Comparison of ENCODE assay signal across 8 mouse cellular contexts in the genomic region with DNA sequence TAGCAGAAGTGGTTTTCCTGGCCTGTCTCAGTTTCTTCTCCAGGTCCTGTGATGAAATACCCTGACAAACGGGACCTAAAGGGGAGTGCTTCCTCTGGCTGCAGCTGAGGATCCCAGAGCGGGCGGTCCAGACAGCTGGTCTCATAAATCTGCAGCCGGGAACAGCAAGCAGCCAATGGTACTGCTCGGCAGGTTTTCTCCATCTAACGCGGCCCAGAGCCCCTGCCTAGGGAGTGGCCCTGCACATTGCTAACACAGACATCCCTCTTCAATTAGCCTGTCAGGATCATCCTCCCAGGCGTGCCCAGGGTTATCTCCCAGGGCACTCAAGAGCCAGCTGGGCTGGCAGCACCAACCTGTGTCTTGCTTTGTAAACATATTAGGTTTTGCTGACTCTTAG. TPM values are rescaled to one million over a fixed set of nuclear protein-coding genes. Genes with fewer than 3 reads are reported as not detected.
DNase-seq lines count a peak whose midpoint lies in the region; ATAC-seq and TF ChIP-seq lines count a peak whose summit lies in the region.

No protein-coding gene starts in this region.

- H3K9me3 ChIP-seq in limb, embryonic 14.5 days (ENCODE audit: control insufficient read depth, low read length), result no peaks in the 10 kb centered on the region; the same call in 1 of the 2 replicates
- H3K9me3 ChIP-seq in stomach, postnatal 0 days (ENCODE audit: control insufficient read depth, low read length), result no peaks in the 10 kb centered on the region
- H3K9me3 ChIP-seq in lung, postnatal 0 days (ENCODE audit: low read length), result no peaks in the 10 kb centered on the region

- peak; percentile 77 for ATAC-seq in limb, embryonic 14.5 days (ENCODE audit: low FRiP score, low read depth)
- peak; percentile 49; the same call in 1 of the 2 replicates for ATAC-seq in stomach, postnatal 0 days (ENCODE audit: low FRiP score, low TSS enrichment)
- ATAC-seq in lung, postnatal 0 days, result no peak

- H3K4me1 ChIP-seq in limb, embryonic 14.5 days (ENCODE audit: control insufficient read depth, insufficient read depth, low read length), result peaks cover 27% of the 10 kb centered on the region
- no peaks in the 10 kb centered on the region for H3K4me1 ChIP-seq in stomach, postnatal 0 days (replicated peaks; ENCODE audit: control insufficient read depth, insufficient read depth)
- no peaks in the 10 kb centered on the region for H3K4me1 ChIP-seq in lung, postnatal 0 days (ENCODE audit: insufficient read depth, low read depth, low read length)

- TF ChIP-seq CTCF in stomach, postnatal 0 days (IDR thresholded peaks at IDR 0.05; ENCODE audit: low read depth), result no peak
- no peak for TF ChIP-seq CTCF in lung, postnatal 0 days (IDR thresholded peaks at IDR 0.05)

- H3K9ac ChIP-seq in limb, embryonic 14.5 days (ENCODE audit: low read depth, low read length, severe bottlenecking), result peak overlapping the region; percentile 13; the same call in 1 of the 2 replicates
- no peak overlapping the region for H3K9ac ChIP-seq in stomach, postnatal 0 days (ENCODE audit: low read length)
- no peak overlapping the region for H3K9ac ChIP-seq in lung, postnatal 0 days (replicated peaks; ENCODE audit: low read depth)

- no peak for TF ChIP-seq EP300 in stomach, postnatal 0 days (optimal IDR thresholded peaks at IDR 0.05)
- no peak for TF ChIP-seq EP300 in lung, postnatal 0 days (IDR thresholded peaks at IDR 0.05)

- WGBS in limb, embryonic 14.5 days, result 2% methylated on average over 8 of the region's 8 CpGs
- WGBS in stomach, postnatal 0 days, result 29% methylated on average over 8 of the region's 8 CpGs
- WGBS in lung, postnatal 0 days, result 40% methylated on average over 8 of the region's 8 CpGs

- DNase-seq in cerebellum, postnatal 14 days, result peak; percentile 8 to 28
- no peak for DNase-seq in cerebellum, adult 11-12 months
- DNase-seq in testis, postnatal 14 days (ENCODE audit: low spot score), result peak; percentile 17
- DNase-seq in testis, postnatal 10 days (ENCODE audit: low spot score), result no peak
- DNase-seq in limb, embryonic 14.5 days (ENCODE audit: low spot score), result peak; percentile 41
- DNase-seq in stomach, postnatal 0 days (ENCODE audit: low spot score), result no peak
- DNase-seq in frontal cortex, adult 2 months (ENCODE audit: extremely low spot score in 1 of 2, low spot score in 1 of 2), result no peak
- no peak for DNase-seq in lung, postnatal 0 days (ENCODE audit: low spot score)

- H3K4me2 ChIP-seq in limb, embryonic 14.5 days (replicated peaks; ENCODE audit: low read depth, low read length, severe bottlenecking), result 0 out of 2 replicates have a peak overlapping the region, but pooled peaks have one; percentile 6
- H3K4me2 ChIP-seq in stomach, postnatal 0 days (replicated peaks; ENCODE audit: low read depth), result no peak overlapping the region; the same call in 1 of the 2 replicates
- H3K4me2 ChIP-seq in lung, postnatal 0 days (replicated peaks; ENCODE audit: low read depth, low read length), result no peak overlapping the region

- no peaks in the 10 kb centered on the region for H3K27me3 ChIP-seq in limb, embryonic 14.5 days (ENCODE audit: control insufficient read depth, insufficient read depth, low read length)
- no peaks in the 10 kb centered on the region for H3K27me3 ChIP-seq in stomach, postnatal 0 days (ENCODE audit: control insufficient read depth, insufficient read depth, low read length)
- no peaks in the 10 kb centered on the region for H3K27me3 ChIP-seq in lung, postnatal 0 days (replicated peaks; ENCODE audit: insufficient read depth, low read length)

- no peaks in the 10 kb centered on the region for H3K36me3 ChIP-seq in limb, embryonic 14.5 days (ENCODE audit: control insufficient read depth, insufficient read depth, low read length)
- H3K36me3 ChIP-seq in stomach, postnatal 0 days (ENCODE audit: control insufficient read depth, insufficient read depth, low read length), result 0 out of 2 replicates have a peak, but pooled peaks cover 3% of the 10 kb centered on the region
- no peaks in the 10 kb centered on the region for H3K36me3 ChIP-seq in lung, postnatal 0 days (ENCODE audit: insufficient read depth, low read length)

- H3K4me3 ChIP-seq in limb, embryonic 14.5 days (replicated peaks; ENCODE audit: low read length), result no peak overlapping the region
- H3K4me3 ChIP-seq in stomach, postnatal 0 days (ENCODE audit: low read depth, low read length), result no peak overlapping the region
- no peak overlapping the region for H3K4me3 ChIP-seq in lung, postnatal 0 days (ENCODE audit: low read depth, low read length)

- H3K27ac ChIP-seq in limb, embryonic 14.5 days (replicated peaks; ENCODE audit: low read depth, low read length), result 0 out of 2 replicates have a peak overlapping the region, but pooled peaks have one; percentile 46
- no peak overlapping the region for H3K27ac ChIP-seq in stomach, postnatal 0 days (replicated peaks)
- H3K27ac ChIP-seq in lung, postnatal 0 days (ENCODE audit: low read length), result no peak overlapping the region

- TF ChIP-seq POLR2A in limb, embryonic 14.5 days (IDR thresholded peaks at IDR 0.05; ENCODE audit: borderline replicate concordance, extremely low read depth, insufficient read depth, insufficient read length), result no peak

RNA-seq across cellular contexts. Expression of gene Trub1, which starts 38.3 kb away (rescaled TPM):
- 31.7 and 31.8 TPM in 2 replicates for polyA plus RNA-seq in limb, embryonic 14.5 days (2012; rRNA removed)
- 22.7 and 24.4 TPM in 2 replicates for polyA plus RNA-seq in limb, embryonic 14.5 days (2014; fragmentation: Nextera tagmentation; extraction: Ambion mirVana)
- polyA plus RNA-seq in stomach, postnatal 0 days (2015; fragmentation: Nextera tagmentation; extraction: Ambion mirVana), result 12.1 and 15.1 TPM in 2 replicates
- polyA plus RNA-seq in frontal cortex, adult 2 months (2012; rRNA removed), result 26.1 and 29.5 TPM in 2 replicates
- 8.5 and 9.0 TPM in 2 replicates for polyA plus RNA-seq in lung, postnatal 0 days (2015; fragmentation: Nextera tagmentation; extraction: Ambion mirVana)

Comparison
In these comparisons a context has a peak if more than half of its experiments do, and no peak if none do; other contexts are left out.
1. DNase-seq: peak in cerebellum, postnatal 14 days (2 of 2), testis, postnatal 14 days (single experiment) and limb, embryonic 14.5 days (single experiment); none in cerebellum, adult 11-12 months (single experiment), testis, postnatal 10 days (single experiment), stomach, postnatal 0 days (single experiment), frontal cortex, adult 2 months (0 of 2) and lung, postnatal 0 days (single experiment).